Mouse (Mus musculus) limb, embryonic 11.5 days (tissue): ENCODE data around the gene Btbd35f20. TPM values are rescaled to one million over a fixed set of nuclear protein-coding genes. Genes with fewer than 3 reads are reported as not detected.
"Not testable (repeated sequence)": the region's sequence is repeated elsewhere in the genome, so short reads cannot be mapped to it uniquely, and the experiment has no call there.

Experiments
- ATAC-seq: fragments of 200-750 bp; cut with Nextera tagmentation; 2 replicates; pipeline ENCODE4 v1.8.0; 2017; ENCODE audit warnings: low read depth; ENCODE audit not compliant: insufficient number of reproducible peaks, low FRiP score, low TSS enrichment
- DNase-seq: peaks from one replicate; pipeline ENCODE4 v3.0.0-alpha.2; 2015; ENCODE audit warnings: low spot score
- H3K27ac ChIP-seq: fragments of 300-500 bp; sonication (generic); replicated peaks from 2 replicates; pipeline ENCODE4 v1.5.1; 2014; ENCODE audit warnings: low read depth, mild to moderate bottlenecking, low read length
- H3K27me3 ChIP-seq: fragments of 300-500 bp; sonication (generic); 2 replicates; pipeline ENCODE4 v1.6.1; 2014; ENCODE audit warnings: mild to moderate bottlenecking, low read length, mixed read lengths; ENCODE audit not compliant: control insufficient read depth, insufficient read depth
- H3K36me3 ChIP-seq: fragments of 300-500 bp; sonication (generic); 2 replicates; pipeline ENCODE4 v1.6.1; 2014; ENCODE audit warnings: mild to moderate bottlenecking, low read length, moderate library complexity, mixed read lengths; ENCODE audit not compliant: control insufficient read depth, insufficient read depth
- H3K4me1 ChIP-seq: fragments of 300-500 bp; sonication (generic); 2 replicates; pipeline ENCODE4 v1.6.1; 2014; ENCODE audit warnings: low read length, mixed read lengths; ENCODE audit not compliant: control insufficient read depth, insufficient read depth
- H3K4me2 ChIP-seq: fragments of 300-500 bp; sonication (generic); 2 replicates; pipeline ENCODE4 v1.6.1; 2014; ENCODE audit warnings: low read depth, mild to moderate bottlenecking, moderate library complexity; ENCODE audit not compliant: severe bottlenecking
- H3K4me3 ChIP-seq: fragments of 300-500 bp; sonication (generic); 2 replicates; pipeline ENCODE4 v1.5.1; 2014; ENCODE audit warnings: low read depth, low read length
- H3K9ac ChIP-seq: fragments of 300-500 bp; sonication (generic); 2 replicates; pipeline ENCODE4 v1.6.1; 2014; ENCODE audit warnings: mild to moderate bottlenecking, low read length
- H3K9me3 ChIP-seq: fragments of 300-500 bp; sonication (generic); 2 replicates; pipeline ENCODE4 v1.6.1; 2016; ENCODE audit warnings: low read length; ENCODE audit not compliant: control insufficient read depth
- WGBS: fragments of 180-500 bp; shearing (Covaris S2); extraction: QIAGEN DNeasy Blood & Tissue Kit; methylation state at CpG from one replicate; pipeline ENCODE4 v1.1.7; 2014; 5-methylcytosine and 5-hydroxymethylcytosine counted together
- polyA plus RNA-seq: library from polyadenylated mRNA; unstranded; fragments of >200 nt; fragmentation: Nextera tagmentation; extraction: Ambion mirVana; gene quantifications from 2 replicates; pipeline ENCODE4 v1.2.1, GENCODE M21; 2014

Gene Btbd35f20
- not detected in 2 replicates for polyA plus RNA-seq

- H3K4me3 ChIP-seq, ATAC-seq, H3K9me3 ChIP-seq, H3K9ac ChIP-seq, H3K27ac ChIP-seq, DNase-seq, H3K27me3 ChIP-seq, H3K36me3 ChIP-seq, H3K4me2 ChIP-seq, H3K4me1 ChIP-seq: not testable (repeated sequence)
- WGBS = no CpG with 5 or more reads among the region's 4 CpGs
Observed at GRCm38 (mm10) chrX:4291145-4291544, at the start of gene Btbd35f20. Btbd35f20 (minus strand) TSS chrX:4291245.

Other genes with a start within 250 kb of the Btbd35f20 start
- gene Btbd35f28, start 94.7 kb downstream of the Btbd35f20 start, polyA plus RNA-seq = not detected in 2 replicates
- not detected in 2 replicates for gene Btbd35f17, start 79.4 kb upstream of the Btbd35f20 start, polyA plus RNA-seq